Mouse (Mus musculus) bone marrow macrophage, adult 2 months (primary cell): ENCODE data around the gene P2rx5.

Source experiments
- CTCF ChIP-seq: IDR thresholded peaks from 2 replicates; pipeline ENCODE4 v1.5.1; 2012; ENCODE audit warnings: low read depth, mild to moderate bottlenecking, low read length, moderate library complexity
- POLR2A ChIP-seq: IDR thresholded peaks from 2 replicates; pipeline ENCODE4 v1.6.1; 2012; ENCODE audit warnings: mild to moderate bottlenecking, low read depth, low read length, borderline replicate concordance

- TF ChIP-seq CTCF = no peak
- no peak for TF ChIP-seq POLR2A
Measured at GRCm38 (mm10) chr11:73175612-73176011, 15.4 kb downstream of the P2rx5 start.
